Mouse (Mus musculus): ENCODE measurements around the gene Cacna1c. TPM values are rescaled to one million over a fixed set of nuclear protein-coding genes. Genes with fewer than 3 reads are reported as not detected.

Gene Cacna1c
- polyA plus RNA-seq, 1 experiment = 1.3 TPM

- Histone ChIP-seq H3K4me1 (peaks cover 27% of the 10 kb centered on the region), H3K36me3 (replicated peaks; ENCODE audit: low read length) (no peaks in the 10 kb centered on the region), H3K9me3 (no peaks in the 10 kb centered on the region), H3K27me3 (replicated peaks) (peaks cover 46% of the 10 kb centered on the region), H3K4me3 (replicated peaks) (no peak overlapping the region)
- no peak for TF ChIP-seq FLI1 (IDR thresholded peaks at IDR 0.05; ENCODE audit: low read length)
- TF ChIP-seq GATA1 (IDR thresholded peaks at IDR 0.05; ENCODE audit: borderline replicate concordance, low read length) = no peak
Measured at GRCm38 (mm10) chr6:118787933-118788332, 408.3 kb downstream of the Cacna1c start.

- TF ChIP-seq FLI1 (IDR thresholded peaks at IDR 0.05; ENCODE audit: low read length) = no peak
- no peak for TF ChIP-seq GATA1 (IDR thresholded peaks at IDR 0.05; ENCODE audit: borderline replicate concordance, low read length)
- peaks cover 45% of the 10 kb centered on the region for H3K4me1 ChIP-seq
- peak overlapping the region; percentile 30 for H3K4me3 ChIP-seq (replicated peaks)
- peaks cover 4% of the 10 kb centered on the region for H3K36me3 ChIP-seq (replicated peaks; ENCODE audit: low read length)
- peaks cover 3% of the 10 kb centered on the region for H3K9me3 ChIP-seq
- H3K27me3 ChIP-seq (replicated peaks) = peaks cover 6% of the 10 kb centered on the region
Measured at GRCm38 (mm10) chr6:118780280-118780679, 415.9 kb downstream of the Cacna1c start.

GRCm38 (mm10) chr6:118779201-118779600 lies 417.0 kb downstream of the Cacna1c start:
- Histone ChIP-seq H3K27me3 (replicated peaks) (peaks cover 6% of the 10 kb centered on the region), H3K4me1 (peaks cover 40% of the 10 kb centered on the region), H3K4me3 (replicated peaks) (no peak overlapping the region), H3K9me3 (peaks cover 14% of the 10 kb centered on the region), H3K36me3 (replicated peaks; ENCODE audit: low read length) (peaks cover 15% of the 10 kb centered on the region)
- no peak for TF ChIP-seq GATA1 (IDR thresholded peaks at IDR 0.05; ENCODE audit: borderline replicate concordance, low read length)
- no peak for TF ChIP-seq FLI1 (IDR thresholded peaks at IDR 0.05; ENCODE audit: low read length)

- peaks cover 45% of the 10 kb centered on the region for H3K4me1 ChIP-seq
- peaks cover 26% of the 10 kb centered on the region for H3K36me3 ChIP-seq (replicated peaks; ENCODE audit: low read length)
- H3K9me3 ChIP-seq = peaks cover 22% of the 10 kb centered on the region
- no peaks in the 10 kb centered on the region for H3K27me3 ChIP-seq (replicated peaks)
- H3K4me3 ChIP-seq (replicated peaks) = no peak overlapping the region
- TF ChIP-seq GATA1 (IDR thresholded peaks at IDR 0.05; ENCODE audit: borderline replicate concordance, low read length) (no peak), FLI1 (IDR thresholded peaks at IDR 0.05; ENCODE audit: low read length) (no peak)
Measured at GRCm38 (mm10) chr6:118777457-118777856, 418.8 kb downstream of the Cacna1c start.

GRCm38 (mm10) chr6:118776459-118776858 lies 419.8 kb downstream of the Cacna1c start:
- no peak for TF ChIP-seq FLI1 (IDR thresholded peaks at IDR 0.05; ENCODE audit: low read length)
- TF ChIP-seq GATA1 (IDR thresholded peaks at IDR 0.05; ENCODE audit: borderline replicate concordance, low read length) = no peak
- peaks cover 55% of the 10 kb centered on the region for H3K4me1 ChIP-seq

GRCm38 (mm10) chr6:118772581-118772980 lies 423.6 kb downstream of the Cacna1c start:
- H3K27me3 ChIP-seq (replicated peaks) = no peaks in the 10 kb centered on the region
- H3K36me3 ChIP-seq (replicated peaks; ENCODE audit: low read length) = peaks cover 31% of the 10 kb centered on the region
- H3K4me1 ChIP-seq = peaks cover 66% of the 10 kb centered on the region
- no peak overlapping the region for H3K4me3 ChIP-seq (replicated peaks)
- peaks cover 26% of the 10 kb centered on the region for H3K9me3 ChIP-seq
- TF ChIP-seq GATA1 (IDR thresholded peaks at IDR 0.05; ENCODE audit: borderline replicate concordance, low read length) = no peak
- no peak for TF ChIP-seq FLI1 (IDR thresholded peaks at IDR 0.05; ENCODE audit: low read length)

More at GRCm38 (mm10) chr6:118776459-118776858, 419.8 kb downstream of the Cacna1c start:
- Histone ChIP-seq H3K4me3 (replicated peaks) (no peak overlapping the region), H3K27me3 (replicated peaks) (no peaks in the 10 kb centered on the region), H3K9me3 (peaks cover 22% of the 10 kb centered on the region), H3K36me3 (replicated peaks; ENCODE audit: low read length) (peaks cover 26% of the 10 kb centered on the region)

GRCm38 (mm10) chr6:118771121-118771520 lies 425.1 kb downstream of the Cacna1c start:
- peaks cover 26% of the 10 kb centered on the region for H3K9me3 ChIP-seq
- H3K4me1 ChIP-seq = peaks cover 54% of the 10 kb centered on the region
- H3K36me3 ChIP-seq (replicated peaks; ENCODE audit: low read length) = peaks cover 31% of the 10 kb centered on the region
- H3K4me3 ChIP-seq (replicated peaks) = peak overlapping the region; percentile 54
- TF ChIP-seq GATA1 (IDR thresholded peaks at IDR 0.05; ENCODE audit: borderline replicate concordance, low read length) (peak; percentile 60; the same call in 1 of the 3 replicates), FLI1 (IDR thresholded peaks at IDR 0.05; ENCODE audit: low read length) (no peak)
- H3K27me3 ChIP-seq (replicated peaks) = no peaks in the 10 kb centered on the region

GRCm38 (mm10) chr6:118770396-118770795 lies 425.8 kb downstream of the Cacna1c start:
- peaks cover 28% of the 10 kb centered on the region for H3K36me3 ChIP-seq (replicated peaks; ENCODE audit: low read length)
- TF ChIP-seq FLI1 (IDR thresholded peaks at IDR 0.05; ENCODE audit: low read length) (no peak), GATA1 (IDR thresholded peaks at IDR 0.05; ENCODE audit: borderline replicate concordance, low read length) (no peak)
- H3K4me1 ChIP-seq = peaks cover 47% of the 10 kb centered on the region
- H3K27me3 ChIP-seq (replicated peaks) = no peaks in the 10 kb centered on the region
- peak overlapping the region; percentile 53 for H3K4me3 ChIP-seq (replicated peaks)
- peaks cover 24% of the 10 kb centered on the region for H3K9me3 ChIP-seq

GRCm38 (mm10) chr6:118769792-118770191 lies 426.4 kb downstream of the Cacna1c start:
- TF ChIP-seq GATA1 (IDR thresholded peaks at IDR 0.05; ENCODE audit: borderline replicate concordance, low read length) (no peak), FLI1 (IDR thresholded peaks at IDR 0.05; ENCODE audit: low read length) (no peak)
- H3K4me1 ChIP-seq = peaks cover 49% of the 10 kb centered on the region
- H3K9me3 ChIP-seq = peaks cover 18% of the 10 kb centered on the region

GRCm38 (mm10) chr6:118767698-118768097 lies 428.5 kb downstream of the Cacna1c start:
- Histone ChIP-seq H3K4me1 (peaks cover 47% of the 10 kb centered on the region), H3K27me3 (replicated peaks) (no peaks in the 10 kb centered on the region), H3K4me3 (replicated peaks) (no peak overlapping the region), H3K9me3 (peaks cover 4% of the 10 kb centered on the region; the same call in 1 of the 2 replicates), H3K36me3 (replicated peaks; ENCODE audit: low read length) (peaks cover 4% of the 10 kb centered on the region)
- TF ChIP-seq GATA1 (IDR thresholded peaks at IDR 0.05; ENCODE audit: borderline replicate concordance, low read length) = no peak
- TF ChIP-seq FLI1 (IDR thresholded peaks at IDR 0.05; ENCODE audit: low read length) = no peak

More at GRCm38 (mm10) chr6:118769792-118770191, 426.4 kb downstream of the Cacna1c start:
- H3K36me3 ChIP-seq (replicated peaks; ENCODE audit: low read length) = peaks cover 22% of the 10 kb centered on the region
- H3K27me3 ChIP-seq (replicated peaks) = no peaks in the 10 kb centered on the region
- no peak overlapping the region for H3K4me3 ChIP-seq (replicated peaks)

Data from megakaryocyte, embryonic 14.5 days (primary cell).